Mouse (Mus musculus): ENCODE measurements around the gene Trio. TPM values are rescaled to one million over a fixed set of nuclear protein-coding genes. Genes with fewer than 3 reads are reported as not detected.

Trio gene
- polyA plus RNA-seq, 1 experiment from 2014 or later, result 32.9 TPM

GRCm38 (mm10) chr15:27906409-27906808, 119.2 kb downstream of the Trio start:
- Histone ChIP-seq H3K9me3 (no peaks in the 10 kb centered on the region), H3K9ac (no peak overlapping the region), H3K4me2 (no peak overlapping the region), H3K36me3 (peaks cover 15% of the 10 kb centered on the region), H3K27ac (replicated peaks) (no peak overlapping the region), H3K4me1 (replicated peaks) (peaks cover 37% of the 10 kb centered on the region), H3K4me3 (no peak overlapping the region), H3K27me3 (no peaks in the 10 kb centered on the region)
- WGBS, result 82% methylated on average over 4 of the region's 4 CpGs
- no peak for ATAC-seq (ENCODE audit: low read depth)

GRCm38 (mm10) chr15:27905341-27905740, 120.3 kb downstream of the Trio start:
- no peak for ATAC-seq (ENCODE audit: low read depth)
- Histone ChIP-seq H3K9me3 (no peaks in the 10 kb centered on the region), H3K9ac (no peak overlapping the region), H3K4me2 (no peak overlapping the region), H3K4me3 (no peak overlapping the region), H3K27ac (replicated peaks) (no peak overlapping the region), H3K27me3 (no peaks in the 10 kb centered on the region), H3K36me3 (peaks cover 18% of the 10 kb centered on the region), H3K4me1 (replicated peaks) (peaks cover 37% of the 10 kb centered on the region)
- 73% methylated on average over 6 of the region's 6 CpGs for WGBS

GRCm38 (mm10) chr15:27904346-27905005, 121.2 kb downstream of the Trio start:
- Histone ChIP-seq H3K27ac (replicated peaks) (no peak overlapping the region), H3K27me3 (no peaks in the 10 kb centered on the region), H3K4me3 (no peak overlapping the region), H3K4me1 (replicated peaks) (peaks cover 37% of the 10 kb centered on the region), H3K9me3 (no peaks in the 10 kb centered on the region), H3K9ac (no peak overlapping the region), H3K36me3 (peaks cover 25% of the 10 kb centered on the region), H3K4me2 (no peak overlapping the region)
- WGBS, result 39% methylated on average over 16 of the region's 16 CpGs
- ATAC-seq (ENCODE audit: low read depth), result no peak

- peaks cover 56% of the 10 kb centered on the region for H3K36me3 ChIP-seq
- H3K27me3 ChIP-seq, result no peaks in the 10 kb centered on the region
- no peak for ATAC-seq (ENCODE audit: low read depth)
- no peak overlapping the region for H3K4me2 ChIP-seq
- H3K27ac ChIP-seq (replicated peaks), result no peak overlapping the region
- peaks cover 23% of the 10 kb centered on the region for H3K4me1 ChIP-seq (replicated peaks)
- WGBS, result 82% methylated on average over 15 of the region's 15 CpGs
- no peaks in the 10 kb centered on the region for H3K9me3 ChIP-seq
- H3K9ac ChIP-seq, result no peak overlapping the region
- H3K4me3 ChIP-seq, result no peak overlapping the region
These were observed 124.4 kb downstream of the Trio start for GRCm38 (mm10) chr15:27901200-27901599.

GRCm38 (mm10) chr15:27898795-27899406, 126.7 kb downstream of the Trio start:
- H3K27me3 ChIP-seq, result no peaks in the 10 kb centered on the region
- no peaks in the 10 kb centered on the region for H3K9me3 ChIP-seq
- no peak overlapping the region for H3K4me3 ChIP-seq
- no peak overlapping the region for H3K27ac ChIP-seq (replicated peaks)
- H3K4me1 ChIP-seq (replicated peaks), result peaks cover 20% of the 10 kb centered on the region
- H3K36me3 ChIP-seq, result peaks cover 59% of the 10 kb centered on the region
- no peak overlapping the region for H3K4me2 ChIP-seq
- H3K9ac ChIP-seq, result no peak overlapping the region
- ATAC-seq (ENCODE audit: low read depth), result no peak
- WGBS, result 88% methylated on average over 6 of the region's 6 CpGs

GRCm38 (mm10) chr15:27894112-27894511, 131.5 kb downstream of the Trio start:
- 51% methylated on average over 12 of the region's 12 CpGs for WGBS
- peak overlapping the region; percentile 67 for H3K27ac ChIP-seq (replicated peaks)

GRCm38 (mm10) chr15:27892029-27892428, 133.6 kb downstream of the Trio start:
- Histone ChIP-seq H3K4me2 (no peak overlapping the region), H3K4me1 (replicated peaks) (peaks cover 29% of the 10 kb centered on the region), H3K36me3 (peaks cover 55% of the 10 kb centered on the region), H3K27ac (replicated peaks) (0 out of 2 replicates have a peak overlapping the region, but pooled peaks have one; percentile 7), H3K9me3 (no peaks in the 10 kb centered on the region), H3K4me3 (no peak overlapping the region), H3K27me3 (no peaks in the 10 kb centered on the region), H3K9ac (no peak overlapping the region)
- WGBS, result 51% methylated on average over 5 of the region's 5 CpGs
- ATAC-seq (ENCODE audit: low read depth), result no peak

More at GRCm38 (mm10) chr15:27894112-27894511, 131.5 kb downstream of the Trio start:
- Histone ChIP-seq H3K9me3 (no peaks in the 10 kb centered on the region), H3K9ac (peak overlapping the region; percentile 22; the same call in 1 of the 2 replicates), H3K27me3 (no peaks in the 10 kb centered on the region), H3K4me3 (no peak overlapping the region), H3K36me3 (peaks cover 59% of the 10 kb centered on the region), H3K4me1 (replicated peaks) (peaks cover 29% of the 10 kb centered on the region), H3K4me2 (no peak overlapping the region)
- ATAC-seq (ENCODE audit: low read depth), result peak; percentile 44; the same call in 1 of the 2 replicates

- Histone ChIP-seq H3K9ac (no peak overlapping the region), H3K27ac (replicated peaks) (no peak overlapping the region), H3K27me3 (no peaks in the 10 kb centered on the region), H3K4me2 (no peak overlapping the region), H3K4me3 (no peak overlapping the region), H3K4me1 (replicated peaks) (peaks cover 29% of the 10 kb centered on the region), H3K36me3 (peaks cover 58% of the 10 kb centered on the region), H3K9me3 (no peaks in the 10 kb centered on the region)
- 94% methylated on average over 5 of the region's 5 CpGs for WGBS
- no peak for ATAC-seq (ENCODE audit: low read depth)
These were observed 135.0 kb downstream of the Trio start for GRCm38 (mm10) chr15:27890666-27891065.

GRCm38 (mm10) chr15:27888153-27888552, 137.5 kb downstream of the Trio start:
- ATAC-seq (ENCODE audit: low read depth), result no peak
- Histone ChIP-seq H3K4me2 (no peak overlapping the region), H3K27me3 (no peaks in the 10 kb centered on the region), H3K27ac (replicated peaks) (no peak overlapping the region), H3K4me3 (no peak overlapping the region), H3K9me3 (no peaks in the 10 kb centered on the region), H3K9ac (no peak overlapping the region), H3K4me1 (replicated peaks) (peaks cover 14% of the 10 kb centered on the region; the same call in 1 of the 2 replicates), H3K36me3 (peaks cover 61% of the 10 kb centered on the region)
- WGBS, result 68% methylated on average over 13 of the region's 13 CpGs

GRCm38 (mm10) chr15:27886992-27887391, 138.7 kb downstream of the Trio start:
- H3K4me1 ChIP-seq (replicated peaks), result peaks cover 5% of the 10 kb centered on the region; the same call in 1 of the 2 replicates
- H3K9ac ChIP-seq, result no peak overlapping the region
- H3K27me3 ChIP-seq, result no peaks in the 10 kb centered on the region
- H3K9me3 ChIP-seq, result no peaks in the 10 kb centered on the region
- no peak for ATAC-seq (ENCODE audit: low read depth)
- H3K4me3 ChIP-seq, result no peak overlapping the region
- H3K27ac ChIP-seq (replicated peaks), result no peak overlapping the region
- H3K36me3 ChIP-seq, result peaks cover 68% of the 10 kb centered on the region
- 84% methylated on average over 6 of the region's 6 CpGs for WGBS
- H3K4me2 ChIP-seq, result no peak overlapping the region

GRCm38 (mm10) chr15:27884347-27885250, 141.0 kb downstream of the Trio start:
- peak overlapping the region; percentile 40; the same call in 1 of the 2 replicates for H3K27ac ChIP-seq (replicated peaks)
- no peaks in the 10 kb centered on the region for H3K9me3 ChIP-seq
- no peak overlapping the region for H3K4me2 ChIP-seq
- no peak overlapping the region for H3K4me3 ChIP-seq
- no peaks in the 10 kb centered on the region; the same call in 1 of the 2 replicates for H3K4me1 ChIP-seq (replicated peaks)
- H3K36me3 ChIP-seq, result peaks cover 68% of the 10 kb centered on the region
- ATAC-seq (ENCODE audit: low read depth), result peak; percentile 76
- WGBS, result 72% methylated on average over 17 of the region's 17 CpGs
- H3K27me3 ChIP-seq, result no peaks in the 10 kb centered on the region
- H3K9ac ChIP-seq, result no peak overlapping the region

GRCm38 (mm10) chr15:27883881-27884280, 141.8 kb downstream of the Trio start:
- WGBS, result 76% methylated on average over 3 of the region's 3 CpGs
- ATAC-seq (ENCODE audit: low read depth), result no peak
- peaks cover 66% of the 10 kb centered on the region for H3K36me3 ChIP-seq

More at GRCm38 (mm10) chr15:27883881-27884280, 141.8 kb downstream of the Trio start:
- Histone ChIP-seq H3K9ac (no peak overlapping the region), H3K9me3 (no peaks in the 10 kb centered on the region), H3K4me3 (no peak overlapping the region), H3K27me3 (no peaks in the 10 kb centered on the region), H3K4me2 (no peak overlapping the region), H3K27ac (replicated peaks) (no peak overlapping the region), H3K4me1 (replicated peaks) (no peaks in the 10 kb centered on the region; the same call in 1 of the 2 replicates)
